Mouse (Mus musculus) gastrocnemius, postnatal 14 days (tissue): Measurements from ENCODE around the gene Tescl. TPM values are rescaled to one million over a fixed set of nuclear protein-coding genes. Genes with fewer than 3 reads are reported as not detected.

Experiments used
- DNase-seq: peaks from one replicate; pipeline ENCODE4 v3.0.0; 2021; ENCODE audit warnings: mixed read lengths
- intact Hi-C: fragments of 180-260 bp; cut with DNase I; formaldehyde crosslinking; loops from one replicate; pipeline ENCODE4 v1.15.1; 2025; ENCODE audit warnings: low total_unique reads
- total RNA-seq, 2 experiments: library from RNA; stranded (reverse); gene quantifications; 2 replicates each; pipeline ENCODE4 v1.2.3; 2021

Tescl gene
- total RNA-seq, 2 experiments from 2014 or later = not detected

DNA sequence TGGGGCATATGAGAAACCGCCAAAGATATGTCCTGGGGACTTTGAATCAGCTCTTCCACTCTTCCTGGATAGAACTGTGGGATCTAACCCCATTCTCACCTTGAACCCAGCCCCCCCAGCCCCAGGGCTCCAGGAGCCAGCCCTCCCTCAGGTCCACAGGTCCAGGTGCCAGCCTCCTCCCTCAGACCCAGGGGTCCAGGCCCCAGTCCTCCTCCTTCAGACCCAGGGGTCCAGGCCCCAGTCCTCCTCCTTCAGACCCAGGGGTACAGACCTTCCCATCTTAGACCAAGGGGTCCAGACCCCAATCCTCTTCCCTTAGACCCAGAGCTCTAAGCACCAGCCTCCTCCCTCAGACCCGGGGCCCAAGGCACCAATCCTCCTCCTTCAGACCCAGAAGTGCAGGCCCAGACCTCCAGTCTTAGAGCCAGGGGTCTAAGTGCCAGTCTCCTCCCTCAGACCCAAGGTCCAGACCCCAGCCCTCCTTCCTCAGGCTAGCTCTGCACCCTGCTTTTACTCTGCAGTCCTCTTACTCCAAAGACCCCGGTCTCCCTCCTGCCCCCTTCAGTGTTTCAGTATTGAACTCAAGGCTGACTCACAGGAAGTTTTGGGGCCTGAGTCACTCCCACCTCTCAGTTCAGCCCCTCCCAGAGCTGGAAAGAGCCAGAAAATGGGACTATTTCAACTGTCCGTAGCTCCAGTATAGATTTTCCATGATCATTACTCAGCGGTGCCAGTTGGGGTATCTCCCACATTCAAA lies 31.7 kb upstream of the Tescl start:
- DNase-seq = no peak
- intact Hi-C loops = loop anchor here (2.0 to 5.0 kb wide), 2 partner anchors 19 to 42 kb away; no protein-coding TSS in a partner anchor

DNA sequence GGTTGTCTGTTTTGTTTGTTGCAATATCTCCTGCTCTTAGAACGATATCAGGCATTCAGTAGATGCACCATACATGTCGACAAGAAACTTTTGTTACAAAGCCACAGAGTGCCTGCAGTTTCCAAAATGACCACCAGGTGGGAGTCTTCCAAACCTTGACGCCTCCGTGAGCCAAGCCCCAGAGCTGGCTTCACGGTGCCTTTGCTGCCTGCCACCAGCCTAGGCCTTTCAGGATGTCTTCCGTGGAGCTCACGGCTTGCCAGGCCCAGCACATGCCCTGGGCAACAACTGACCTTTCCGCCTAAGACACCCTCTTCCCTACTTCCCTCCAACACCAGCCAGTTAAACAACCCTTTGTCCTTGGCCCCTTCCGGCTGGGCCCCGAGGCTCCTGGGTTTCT lies 31.1 kb upstream of the Tescl start:
- peak; percentile 78 for DNase-seq
- intact Hi-C loops = loop anchor here (2.0 to 5.0 kb wide), 2 partner anchors 20 to 42 kb away; no protein-coding TSS in a partner anchor

DNA sequence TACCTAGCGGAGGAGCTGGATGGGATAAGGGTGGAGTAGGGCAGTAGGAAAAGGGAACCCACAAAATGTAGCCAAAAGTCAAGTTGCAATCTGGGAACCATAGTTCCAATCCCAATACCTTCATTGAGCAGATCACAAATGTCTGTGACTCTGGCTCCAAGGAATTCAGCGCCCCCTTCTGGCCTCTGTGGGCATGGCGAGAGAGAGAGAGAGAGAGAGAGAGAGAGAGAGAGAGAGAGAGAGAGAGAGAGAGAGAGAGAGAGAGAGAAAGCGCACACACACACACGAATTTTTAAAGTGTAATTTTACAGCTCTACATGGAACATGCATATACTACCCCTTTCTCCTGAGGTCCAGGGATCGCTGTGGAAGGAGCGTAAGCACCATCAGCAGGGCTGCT lies 29.5 kb upstream of the Tescl start:
- no peak for DNase-seq
- intact Hi-C loops = no loop called here

- intact Hi-C loops = no loop called here
- DNase-seq = no peak
Observed at GRCm38 (mm10) chr7:24361001-24361400, 27.3 kb upstream of the Tescl start.

DNA sequence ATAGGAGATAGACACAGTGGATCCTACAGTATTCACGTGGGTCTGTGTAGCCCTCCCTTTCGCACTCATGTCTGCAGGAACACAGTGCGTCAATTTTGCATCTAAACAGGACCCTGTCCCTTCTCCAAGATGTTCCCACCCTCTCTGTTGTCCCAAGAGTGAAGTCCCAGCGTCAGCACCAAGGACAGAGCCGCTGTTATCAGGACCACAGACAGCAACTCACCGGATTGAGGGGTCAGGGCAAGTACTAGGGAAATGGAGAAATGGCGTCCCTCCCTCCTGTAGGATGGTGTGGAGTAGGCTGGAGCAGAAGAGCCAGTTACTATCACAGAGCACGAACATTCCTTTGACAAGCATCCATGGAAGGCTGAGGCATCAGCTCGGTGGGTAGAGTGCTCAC lies 25.5 kb upstream of the Tescl start:
- intact Hi-C loops = no loop called here
- no peak for DNase-seq

GRCm38 (mm10) chr7:24357899-24358298 lies 24.2 kb upstream of the Tescl start:
- DNase-seq = no peak
- intact Hi-C loops = no loop called here

GRCm38 (mm10) chr7:24356081-24356480 lies 22.3 kb upstream of the Tescl start:
- intact Hi-C loops = no loop called here
- no peak for DNase-seq

DNA sequence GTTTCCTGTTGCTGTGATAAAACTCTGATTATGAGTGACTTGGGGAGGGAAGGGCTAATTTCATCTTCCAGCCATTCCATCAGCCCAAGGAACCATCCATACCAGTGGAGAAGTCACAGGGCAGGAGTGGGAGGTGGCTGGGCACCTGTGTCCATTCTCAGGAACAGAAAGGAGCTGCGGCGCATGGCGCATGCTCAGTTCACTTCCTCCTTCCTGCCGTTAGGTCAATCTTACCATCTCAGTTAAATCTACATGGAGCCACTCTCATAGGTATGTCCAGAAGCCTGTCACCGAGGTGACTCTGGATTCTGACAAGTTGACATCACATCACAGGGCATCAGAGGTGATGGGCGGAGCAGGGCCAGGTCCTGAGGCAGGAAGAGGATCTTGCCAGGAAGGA lies 21.9 kb upstream of the Tescl start:
- intact Hi-C loops = no loop called here
- no peak for DNase-seq

GRCm38 (mm10) chr7:24348896-24349295 lies 15.2 kb upstream of the Tescl start, which contains the start of gene Lypd5:
TSS of gene Lypd5 (plus strand) at chr7:24349196.
- DNase-seq = no peak
- intact Hi-C loops = no loop called here

GRCm38 (mm10) chr7:24346444-24346843 lies 12.7 kb upstream of the Tescl start:
- intact Hi-C loops = no loop called here

GRCm38 (mm10) chr7:24343701-24344272 lies 10.1 kb upstream of the Tescl start:
- intact Hi-C loops = no loop called here

More at GRCm38 (mm10) chr7:24346444-24346843, 12.7 kb upstream of the Tescl start:
- no peak for DNase-seq

DNA sequence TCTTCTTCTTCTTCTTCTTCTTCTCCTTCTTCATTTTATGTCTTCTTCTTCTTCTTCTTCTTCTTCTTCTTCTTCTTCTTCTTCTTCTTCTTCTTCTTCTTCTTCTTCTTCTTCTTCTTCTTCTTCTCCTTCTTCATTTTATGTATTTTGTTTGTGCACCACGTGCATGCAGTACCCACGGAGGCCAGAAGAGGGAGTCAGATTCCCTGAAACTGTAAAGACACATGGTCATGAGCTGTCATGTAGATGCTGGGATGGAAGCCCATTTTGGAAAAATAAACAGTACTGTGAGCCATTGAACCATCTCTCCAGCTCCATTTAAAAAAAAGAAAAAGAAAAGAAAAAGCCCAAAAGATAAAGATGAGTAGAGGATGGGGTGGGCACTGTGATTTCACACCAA lies 4.5 kb upstream of the Tescl start:
- intact Hi-C loops = no loop called here
- no peak for DNase-seq

More at GRCm38 (mm10) chr7:24343701-24344272, 10.1 kb upstream of the Tescl start:
- DNase-seq = no peak

DNA sequence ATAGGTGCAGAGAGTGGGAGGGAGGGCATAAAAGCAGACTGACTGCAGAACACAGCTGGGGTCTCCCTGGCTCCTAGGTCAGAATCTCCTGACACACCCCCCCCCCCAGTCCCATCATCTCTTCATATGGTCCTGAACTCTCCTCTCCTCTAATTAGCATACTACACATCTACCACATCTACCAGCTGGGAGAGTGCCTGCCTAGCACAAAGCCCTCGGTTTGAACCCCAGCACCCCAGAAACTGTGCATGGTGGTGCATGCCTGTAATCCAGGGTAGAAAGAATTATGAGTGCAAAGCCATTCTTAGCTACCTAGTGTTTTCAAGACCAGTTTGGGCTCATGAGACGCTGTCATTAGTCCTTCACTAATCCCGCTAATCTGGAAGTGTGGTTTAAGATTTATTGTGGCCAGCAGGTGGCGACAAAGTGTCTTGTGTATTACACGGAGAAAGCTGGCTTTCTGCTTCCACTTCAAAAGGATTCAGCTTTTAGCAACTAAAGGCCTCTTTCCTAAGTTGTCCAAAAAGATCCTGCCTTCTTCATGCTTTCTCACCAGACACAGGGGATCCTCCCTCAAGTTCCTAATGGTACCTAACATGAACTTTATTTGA lies 2.1 kb upstream of the Tescl start:
- peak; percentile 51 for DNase-seq
- intact Hi-C loops = no loop called here

DNA sequence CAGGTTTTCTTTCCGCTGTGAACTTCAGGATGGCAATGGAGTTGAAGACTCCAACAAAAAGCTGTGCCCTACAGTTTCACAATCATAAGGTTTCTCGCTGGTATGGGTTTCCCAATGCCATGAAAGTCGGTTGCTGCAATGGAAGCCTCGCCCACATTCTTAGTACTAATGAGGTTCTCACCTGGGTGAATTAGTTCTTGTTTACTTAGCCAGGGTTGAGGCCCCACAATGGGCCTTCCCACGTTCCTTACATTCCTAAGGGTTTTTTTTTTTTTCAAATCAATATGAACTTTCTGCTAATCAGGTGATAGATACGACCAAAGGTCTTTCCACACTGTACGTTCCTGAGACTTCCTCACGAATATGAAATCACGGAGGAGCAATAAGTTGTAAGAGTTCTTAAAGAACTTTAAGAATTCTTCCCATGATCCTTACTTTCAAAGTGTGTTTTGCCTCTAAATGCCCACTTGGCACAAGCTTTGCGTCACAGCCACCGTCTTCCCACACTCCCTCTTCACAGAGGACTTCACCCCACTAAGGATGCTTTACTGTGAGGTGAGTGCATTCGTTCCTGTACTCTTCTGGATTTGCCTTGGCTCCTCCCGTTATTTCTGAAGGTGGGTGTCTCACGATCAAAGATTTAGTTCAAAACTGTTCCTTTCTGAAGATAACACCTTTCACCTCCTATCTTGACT lies 6.3 kb downstream of the Tescl start:
- DNase-seq = no peak
- intact Hi-C loops = no loop called here

GRCm38 (mm10) chr7:24326273-24327135 lies 7.2 kb downstream of the Tescl start:
- no peak for DNase-seq
- intact Hi-C loops = no loop called here

GRCm38 (mm10) chr7:24325675-24326128 lies 8.0 kb downstream of the Tescl start:
- intact Hi-C loops = no loop called here

GRCm38 (mm10) chr7:24325197-24325596 lies 8.5 kb downstream of the Tescl start:
- no peak for DNase-seq
- intact Hi-C loops = no loop called here

More at GRCm38 (mm10) chr7:24325675-24326128, 8.0 kb downstream of the Tescl start:
- no peak for DNase-seq

- DNase-seq = no peak
- intact Hi-C loops = no loop called here
Observed at GRCm38 (mm10) chr7:24322593-24322992, 11.1 kb downstream of the Tescl start.

DNA sequence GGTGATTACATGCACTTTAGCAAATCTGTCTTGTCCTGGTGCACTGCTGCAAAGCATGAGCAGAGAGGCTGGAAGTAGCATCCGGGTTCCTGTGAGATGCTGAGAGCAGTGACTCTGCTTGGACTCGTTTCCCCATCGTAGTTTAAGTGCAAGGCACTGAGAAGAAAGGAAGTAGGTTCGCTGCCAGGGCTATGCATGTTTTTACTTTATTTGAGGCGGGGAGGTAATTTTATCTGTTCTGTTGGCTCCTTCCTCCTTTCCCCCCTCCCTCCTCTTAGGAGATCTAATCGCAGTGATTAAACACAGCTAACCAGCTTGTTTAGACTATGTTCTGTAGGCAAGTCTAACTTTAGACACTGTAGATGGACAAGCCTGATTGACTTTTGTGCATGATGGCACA lies 14.8 kb downstream of the Tescl start:
- no peak for DNase-seq
- intact Hi-C loops = no loop called here
